8 mouse cellular contexts compared by ENCODE assay signal in the genomic region with DNA sequence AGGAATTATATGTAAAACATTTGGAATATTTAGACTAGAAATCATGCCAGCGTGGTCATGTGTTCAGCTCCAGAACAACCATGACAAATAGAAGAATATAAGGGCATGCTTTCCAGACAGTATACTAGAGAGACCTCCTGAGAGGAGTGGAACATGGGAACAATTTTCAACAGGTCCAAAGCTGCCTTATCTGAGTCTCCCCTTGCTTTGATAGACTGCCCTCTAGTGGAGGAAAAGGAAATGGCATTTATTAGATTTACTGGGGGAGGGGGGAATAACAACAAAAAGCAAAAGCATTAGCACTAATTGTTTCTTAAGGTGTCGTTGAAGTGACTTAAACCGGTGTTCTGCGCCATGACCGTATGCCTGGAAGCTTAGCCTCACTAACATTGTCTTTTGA. TPM values are rescaled to one million over a fixed set of nuclear protein-coding genes. Genes with fewer than 3 reads are reported as not detected.
DNase-seq lines count a peak whose midpoint lies in the region; ATAC-seq and TF ChIP-seq lines count a peak whose summit lies in the region.

No protein-coding gene starts in this region.

- no peak overlapping the region for H3K27ac ChIP-seq in hindbrain, postnatal 0 days
- no peak overlapping the region for H3K27ac ChIP-seq in hindbrain, embryonic 12.5 days
- H3K27ac ChIP-seq in liver, embryonic 14.5 days: no peak overlapping the region

- H3K4me3 ChIP-seq in hindbrain, postnatal 0 days (ENCODE audit: low read length): no peak overlapping the region
- H3K4me3 ChIP-seq in hindbrain, embryonic 12.5 days: no peak overlapping the region
- no peak overlapping the region for H3K4me3 ChIP-seq in liver, embryonic 14.5 days (ENCODE audit: insufficient read depth in 1 of 2, low read depth in 2 of 2, low read length in 2 of 2)

- no peaks in the 10 kb centered on the region for H3K36me3 ChIP-seq in hindbrain, postnatal 0 days (ENCODE audit: insufficient read depth, low read length)
- no peaks in the 10 kb centered on the region for H3K36me3 ChIP-seq in hindbrain, embryonic 12.5 days
- no peaks in the 10 kb centered on the region for H3K36me3 ChIP-seq in liver, embryonic 14.5 days (replicated peaks; ENCODE audit: control insufficient read depth, insufficient read depth, low read depth)

- 0 out of 2 replicates have a peak overlapping the region, but pooled peaks have one; percentile 18 for H3K4me2 ChIP-seq in hindbrain, postnatal 0 days (ENCODE audit: low read depth, low read length)
- H3K4me2 ChIP-seq in hindbrain, embryonic 12.5 days (replicated peaks): no peak overlapping the region
- no peak overlapping the region for H3K4me2 ChIP-seq in liver, embryonic 14.5 days (ENCODE audit: low read depth)

- no peak for TF ChIP-seq EP300 in liver, embryonic 14.5 days (IDR thresholded peaks at IDR 0.05; ENCODE audit: low read depth)

- peak; percentile 94 for TF ChIP-seq CTCF in hindbrain, postnatal 0 days (IDR thresholded peaks at IDR 0.05; ENCODE audit: low read depth)
- peak; percentile 77 for TF ChIP-seq CTCF in liver, embryonic 14.5 days (IDR thresholded peaks at IDR 0.05; ENCODE audit: low read depth)

- H3K9me3 ChIP-seq in hindbrain, postnatal 0 days (ENCODE audit: low read length): no peaks in the 10 kb centered on the region
- no peaks in the 10 kb centered on the region for H3K9me3 ChIP-seq in hindbrain, embryonic 12.5 days (replicated peaks)
- H3K9me3 ChIP-seq in liver, embryonic 14.5 days (ENCODE audit: control insufficient read depth, low read length): no peaks in the 10 kb centered on the region

- no peak overlapping the region for H3K9ac ChIP-seq in hindbrain, postnatal 0 days (replicated peaks; ENCODE audit: low read length)
- no peak overlapping the region for H3K9ac ChIP-seq in hindbrain, embryonic 12.5 days
- H3K9ac ChIP-seq in liver, embryonic 14.5 days (replicated peaks): no peak overlapping the region

- no peak; the same call in 1 of the 2 replicates for ATAC-seq in hindbrain, postnatal 0 days
- no peak for ATAC-seq in hindbrain, embryonic 12.5 days (ENCODE audit: low FRiP score)
- ATAC-seq in liver, embryonic 14.5 days (ENCODE audit: insufficient read depth): no peak

- DNase-seq in hindbrain, postnatal 0 days (ENCODE audit: low spot score): peak; percentile 85
- peak; percentile 9 for DNase-seq in urinary bladder, postnatal 25 days (ENCODE audit: low spot score)
- DNase-seq in urinary bladder, postnatal 14 days (ENCODE audit: low spot score): no peak
- DNase-seq in cerebellum, adult 11-12 months: peak; percentile 13
- DNase-seq in liver, embryonic 14.5 days (ENCODE audit: low read depth in 3 of 3, low spot score in 3 of 3): peak; percentile 39 to 50 (median 43)
- no peak for DNase-seq in spleen, postnatal 10 days (ENCODE audit: low spot score in 2 of 2)
- no peak for DNase-seq in right cerebral cortex, postnatal 4 days

- H3K4me1 ChIP-seq in hindbrain, postnatal 0 days (ENCODE audit: insufficient read depth, low read length): no peaks in the 10 kb centered on the region
- peaks cover 13% of the 10 kb centered on the region for H3K4me1 ChIP-seq in hindbrain, embryonic 12.5 days
- H3K4me1 ChIP-seq in liver, embryonic 14.5 days (replicated peaks; ENCODE audit: control insufficient read depth in 2 of 2, insufficient read depth in 2 of 2, low read length in 1 of 2): 0 out of 4 replicates have a peak, but pooled peaks cover 0 to 2% of the 10 kb centered on the region in 2 experiments

- 25% methylated on average over 5 of the region's 5 CpGs for WGBS in hindbrain, postnatal 0 days
- WGBS in hindbrain, embryonic 12.5 days: 31% methylated on average over 5 of the region's 5 CpGs
- 20% methylated on average over 5 of the region's 5 CpGs for WGBS in liver, embryonic 14.5 days (ENCODE audit: insufficient replicate concordance)

- no peaks in the 10 kb centered on the region for H3K27me3 ChIP-seq in hindbrain, postnatal 0 days (ENCODE audit: insufficient read depth, low read length)
- no peaks in the 10 kb centered on the region for H3K27me3 ChIP-seq in hindbrain, embryonic 12.5 days
- no peaks in the 10 kb centered on the region for H3K27me3 ChIP-seq in liver, embryonic 14.5 days (ENCODE audit: control insufficient read depth, insufficient read depth, low read length)

RNA-seq across cellular contexts. Expression of a gene that starts 0.8 kb away (rescaled TPM):
- 75.0 and 79.3 TPM in 2 replicates for total RNA-seq in hindbrain, postnatal 0 days (2014; rRNA removed)
- polyA plus RNA-seq in hindbrain, postnatal 0 days (2015; fragmentation: Nextera tagmentation; extraction: Ambion mirVana): 77.1 and 77.4 TPM in 2 replicates
- polyA plus RNA-seq in hindbrain, embryonic 12.5 days (2016; fragmentation: Nextera tagmentation; extraction: Ambion mirVana): 58.5 and 68.8 TPM in 2 replicates
- 0.48 and 0.63 TPM in 2 replicates for polyA plus RNA-seq in liver, embryonic 14.5 days (2012; rRNA removed)
- 1.7 TPM in 2 replicates for polyA plus RNA-seq in liver, embryonic 14.5 days (2014; fragmentation: Nextera tagmentation; extraction: Ambion mirVana)

Comparison
In these comparisons a context has a peak if more than half of its experiments do, and no peak if none do; other contexts are left out.
1. DNase-seq: peak in hindbrain, postnatal 0 days (single experiment), urinary bladder, postnatal 25 days (single experiment), cerebellum, adult 11-12 months (single experiment) and liver, embryonic 14.5 days (3 of 3); none in urinary bladder, postnatal 14 days (single experiment), spleen, postnatal 10 days (0 of 2) and right cerebral cortex, postnatal 4 days (single experiment).
2. RNA of a gene that starts 0.8 kb away (polyA plus RNA-seq): 77.1 to 77.4 TPM in hindbrain, postnatal 0 days and 58.5 to 68.8 TPM in hindbrain, embryonic 12.5 days; 0.48 to 1.7 TPM in liver, embryonic 14.5 days; every median in the first group is over 10 times any median in the second.